Mouse (Mus musculus): ENCODE results near the gene Mfsd4a.

The Mfsd4a gene

GRCm38 (mm10) chr1:132014800-132015199 is 53.1 kb downstream of the Mfsd4a start:
- no peak for DNase-seq (ENCODE audit: low spot score)

GRCm38 (mm10) chr1:132012861-132013260 is 55.0 kb downstream of the Mfsd4a start:
- DNase-seq (ENCODE audit: low spot score) = no peak

- DNase-seq (ENCODE audit: low spot score) = no peak
Observed at GRCm38 (mm10) chr1:132011785-132012184, 56.1 kb downstream of the Mfsd4a start.

- DNase-seq (ENCODE audit: low spot score) = no peak
Observed at GRCm38 (mm10) chr1:132010632-132011501, 57.0 kb downstream of the Mfsd4a start.

GRCm38 (mm10) chr1:132008881-132009644 is 58.8 kb downstream of the Mfsd4a start:
- no peak for DNase-seq (ENCODE audit: low spot score)

GRCm38 (mm10) chr1:132007828-132008827 is 59.7 kb downstream of the Mfsd4a start:
- DNase-seq (ENCODE audit: low spot score) = peak; percentile 75

- DNase-seq (ENCODE audit: low spot score) = peak; percentile 76
Observed at GRCm38 (mm10) chr1:132007282-132007815, 60.5 kb downstream of the Mfsd4a start, which contains the start of gene Elk4. Elk4 (plus strand) TSS chr1:132007607.

GRCm38 (mm10) chr1:132006721-132007120 is 61.1 kb downstream of the Mfsd4a start:
- DNase-seq (ENCODE audit: low spot score) = no peak

- DNase-seq (ENCODE audit: low spot score) = no peak
Observed at GRCm38 (mm10) chr1:132006046-132006445, 61.8 kb downstream of the Mfsd4a start.

GRCm38 (mm10) chr1:132005466-132005865 is 62.4 kb downstream of the Mfsd4a start:
- DNase-seq (ENCODE audit: low spot score) = no peak

GRCm38 (mm10) chr1:132004574-132005180 is 63.2 kb downstream of the Mfsd4a start:
- no peak for DNase-seq (ENCODE audit: low spot score)

- no peak for DNase-seq (ENCODE audit: low spot score)
Observed at GRCm38 (mm10) chr1:132003817-132004216, 64.0 kb downstream of the Mfsd4a start.

GRCm38 (mm10) chr1:132003111-132003510 is 64.8 kb downstream of the Mfsd4a start:
- DNase-seq (ENCODE audit: low spot score) = no peak

- no peak for DNase-seq (ENCODE audit: low spot score)
Observed at GRCm38 (mm10) chr1:132001880-132002330, 66.0 kb downstream of the Mfsd4a start.

GRCm38 (mm10) chr1:132000506-132000905 is 67.4 kb downstream of the Mfsd4a start:
- DNase-seq (ENCODE audit: low spot score) = no peak

GRCm38 (mm10) chr1:131995062-131995461 is 72.8 kb downstream of the Mfsd4a start:
- no peak for DNase-seq (ENCODE audit: low spot score)

- no peak for DNase-seq (ENCODE audit: low spot score)
Observed at GRCm38 (mm10) chr1:131993169-131994040, 74.5 kb downstream of the Mfsd4a start.

GRCm38 (mm10) chr1:131992561-131993001 is 75.3 kb downstream of the Mfsd4a start:
- no peak for DNase-seq (ENCODE audit: low spot score)

GRCm38 (mm10) chr1:131990083-131990760 is 77.6 kb downstream of the Mfsd4a start:
- DNase-seq (ENCODE audit: low spot score) = no peak
